Mouse (Mus musculus) macrophage (primary cell): Measurements from ENCODE around the gene Nfib. TPM values are rescaled to one million over a fixed set of nuclear protein-coding genes. Genes with fewer than 3 reads are reported as not detected.

Experiments
- H3K27ac ChIP-seq: fragments of 350-480 bp; formaldehyde crosslinking; 2 replicates; pipeline ENCODE4 v1.9.0; 2021
- H3K36me3 ChIP-seq: fragments of 350-480 bp; formaldehyde crosslinking; 2 replicates; pipeline ENCODE4 v1.9.0; 2021; ENCODE audit errors: inconsistent target
- H3K4me3 ChIP-seq: fragments of 350-480 bp; formaldehyde crosslinking; 2 replicates; pipeline ENCODE4 v1.9.0; 2021; ENCODE audit errors: inconsistent target
- H3K79me2 ChIP-seq: fragments of 350-480 bp; formaldehyde crosslinking; 2 replicates; pipeline ENCODE4 v1.9.0; 2021; ENCODE audit errors: inconsistent target
- WGBS: methylation state at CpG from one replicate; pipeline ENCODE4 v1.1.7; 2026; ENCODE audit warnings: inconsistent platforms; ENCODE audit not compliant: missing documents; 5-methylcytosine and 5-hydroxymethylcytosine counted together
- polyA plus RNA-seq: library from polyadenylated mRNA; stranded (reverse); fragments of 250-400 nt; gene quantifications from 3 replicates; pipeline ENCODE4 v1.2.4, GENCODE M21; 2018; ENCODE audit warnings: inconsistent platforms

Nfib gene
- polyA plus RNA-seq, 1 experiment from 2014 or later: not detected

GRCm38 (mm10) chr4:82371471-82371870 lies 334.1 kb downstream of the Nfib start:
- H3K79me2 ChIP-seq: no peaks in the 10 kb centered on the region
- no peak overlapping the region for H3K27ac ChIP-seq
- WGBS: 88% methylated on average over 4 of the region's 4 CpGs
- H3K36me3 ChIP-seq: no peaks in the 10 kb centered on the region
- H3K4me3 ChIP-seq: no peak overlapping the region

DNA sequence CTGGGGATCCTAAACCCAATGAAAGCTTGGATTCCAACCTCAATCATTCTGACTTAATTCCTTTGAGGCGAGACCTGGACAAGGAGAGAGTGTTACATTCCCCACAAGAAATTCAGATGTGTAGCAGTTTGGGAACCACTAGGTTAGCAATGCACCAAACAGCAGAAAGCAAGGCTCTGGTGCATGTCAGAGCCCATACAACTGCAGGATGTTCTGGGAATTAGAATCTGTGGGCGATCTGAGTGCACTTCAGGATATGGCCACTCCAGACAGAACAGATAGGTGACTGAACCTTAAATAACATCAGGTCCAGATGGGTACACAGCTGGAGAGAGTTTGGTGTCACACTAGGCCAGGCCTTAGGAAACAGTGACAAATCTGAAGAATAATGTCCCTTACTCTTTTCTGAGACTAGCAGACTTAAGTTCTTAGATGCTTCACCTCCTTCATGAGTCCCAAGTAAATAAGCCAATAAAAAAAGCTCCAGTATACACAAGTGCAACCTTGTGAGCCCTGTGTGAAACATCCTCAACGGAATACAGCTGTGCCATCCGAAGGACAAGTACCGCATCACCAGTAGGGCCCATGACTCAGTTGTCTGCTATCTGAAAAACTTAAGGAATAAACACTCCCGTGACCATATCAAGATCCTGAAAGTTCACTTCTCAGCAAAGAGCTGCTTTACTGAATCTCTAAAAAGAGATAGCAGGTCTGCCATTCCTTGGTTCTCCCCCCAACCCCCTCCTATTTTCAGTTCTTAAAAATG lies 336.4 kb downstream of the Nfib start:
- H3K36me3 ChIP-seq: no peaks in the 10 kb centered on the region
- no peaks in the 10 kb centered on the region for H3K79me2 ChIP-seq
- WGBS: 93% methylated on average over 6 of the region's 6 CpGs
- no peak overlapping the region for H3K4me3 ChIP-seq
- no peak overlapping the region for H3K27ac ChIP-seq

GRCm38 (mm10) chr4:82368091-82368775 lies 337.3 kb downstream of the Nfib start:
- H3K4me3 ChIP-seq: no peak overlapping the region
- 84% methylated on average over 8 of the region's 9 CpGs for WGBS
- no peaks in the 10 kb centered on the region for H3K79me2 ChIP-seq
- no peaks in the 10 kb centered on the region for H3K36me3 ChIP-seq
- no peak overlapping the region for H3K27ac ChIP-seq

DNA sequence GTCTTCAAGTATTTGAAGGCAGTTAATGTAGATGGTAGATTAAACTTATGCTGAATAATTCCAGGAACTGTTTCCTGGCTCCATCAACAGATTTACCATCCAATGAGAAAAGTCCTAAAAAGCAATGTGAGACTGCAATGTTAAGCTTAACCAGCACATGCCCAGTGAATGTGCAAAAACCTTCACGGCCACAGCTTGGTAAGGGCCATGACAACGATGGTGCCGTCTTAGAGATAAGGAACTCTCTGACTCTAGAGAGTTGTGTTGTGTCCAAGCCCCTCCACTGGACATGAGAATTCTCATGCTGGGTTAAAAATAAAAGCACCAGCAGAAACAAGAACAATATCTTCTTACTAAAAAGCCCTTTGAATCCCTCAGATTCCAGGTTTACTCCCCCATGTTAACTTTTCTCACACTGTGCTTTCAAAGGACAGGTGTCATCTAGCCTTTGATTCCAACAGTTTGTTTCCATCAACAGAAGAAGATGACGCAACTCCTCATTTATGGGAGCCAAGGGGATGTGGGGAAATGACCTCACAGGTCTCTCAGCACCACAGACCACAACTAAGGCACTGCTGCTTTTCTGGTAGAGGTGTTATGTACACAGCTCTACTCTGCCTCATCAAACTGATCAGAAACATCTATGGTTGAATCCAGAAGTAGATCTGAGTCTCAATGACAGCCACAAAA lies 340.7 kb downstream of the Nfib start:
- H3K79me2 ChIP-seq: no peaks in the 10 kb centered on the region
- H3K4me3 ChIP-seq: no peak overlapping the region
- 46% methylated on average over 4 of the region's 4 CpGs for WGBS
- no peak overlapping the region for H3K27ac ChIP-seq
- H3K36me3 ChIP-seq: no peaks in the 10 kb centered on the region

GRCm38 (mm10) chr4:82363951-82364350 lies 341.6 kb downstream of the Nfib start:
- H3K27ac ChIP-seq: no peak overlapping the region
- H3K4me3 ChIP-seq: no peak overlapping the region
- H3K79me2 ChIP-seq: no peaks in the 10 kb centered on the region
- 93% methylated on average over 6 of the region's 6 CpGs for WGBS
- no peaks in the 10 kb centered on the region for H3K36me3 ChIP-seq

DNA sequence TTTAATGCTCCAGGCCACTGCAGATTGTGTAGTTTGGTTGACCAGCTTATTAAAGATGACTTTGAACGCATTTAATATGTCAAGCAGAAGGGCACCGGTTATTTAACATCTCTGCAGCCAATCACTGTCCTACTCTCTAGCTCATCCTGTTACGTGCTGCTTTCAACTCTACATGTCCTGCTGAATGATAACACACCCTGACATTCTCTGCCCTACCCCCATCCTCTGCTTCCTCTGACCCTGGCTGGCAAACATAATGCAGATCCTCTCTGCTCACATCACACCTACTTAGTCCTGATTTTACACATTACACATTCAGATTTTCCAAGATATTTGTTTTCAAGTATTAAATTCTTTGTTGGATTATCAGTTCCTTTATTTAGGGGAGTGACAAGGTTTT lies 343.3 kb downstream of the Nfib start:
- Histone ChIP-seq H3K79me2 (no peaks in the 10 kb centered on the region), H3K36me3 (no peaks in the 10 kb centered on the region), H3K4me3 (no peak overlapping the region), H3K27ac (no peak overlapping the region)
- 90% methylated on average over 3 of the region's 3 CpGs for WGBS

- 75% methylated on average over 2 of the region's 4 CpGs for WGBS
- no peak overlapping the region for H3K27ac ChIP-seq
- H3K4me3 ChIP-seq: no peak overlapping the region
- H3K36me3 ChIP-seq: no peaks in the 10 kb centered on the region
- no peaks in the 10 kb centered on the region for H3K79me2 ChIP-seq
Measured at GRCm38 (mm10) chr4:82360081-82360511, 345.5 kb downstream of the Nfib start.

DNA sequence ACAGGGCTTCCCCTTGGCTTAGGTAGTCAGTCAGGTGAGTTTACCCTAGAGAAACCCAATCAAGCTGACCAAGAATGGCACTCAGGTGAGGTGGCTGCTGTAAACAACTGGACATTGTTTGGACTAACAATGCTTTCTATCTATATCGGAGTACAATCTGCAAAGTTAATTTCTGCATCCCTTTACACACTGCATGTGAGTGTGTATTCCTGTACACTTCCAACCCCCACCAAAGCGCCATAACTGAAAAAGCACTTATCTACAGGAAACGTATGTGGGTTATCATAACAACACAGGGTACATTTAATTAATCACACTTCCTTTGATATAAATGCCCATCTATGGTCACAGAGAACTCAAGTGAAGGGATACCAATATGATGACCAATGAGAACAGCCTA lies 346.4 kb downstream of the Nfib start:
- no peaks in the 10 kb centered on the region for H3K79me2 ChIP-seq
- 19% methylated on average over 3 of the region's 3 CpGs for WGBS
- H3K4me3 ChIP-seq: no peak overlapping the region
- no peaks in the 10 kb centered on the region for H3K36me3 ChIP-seq
- H3K27ac ChIP-seq: no peak overlapping the region

DNA sequence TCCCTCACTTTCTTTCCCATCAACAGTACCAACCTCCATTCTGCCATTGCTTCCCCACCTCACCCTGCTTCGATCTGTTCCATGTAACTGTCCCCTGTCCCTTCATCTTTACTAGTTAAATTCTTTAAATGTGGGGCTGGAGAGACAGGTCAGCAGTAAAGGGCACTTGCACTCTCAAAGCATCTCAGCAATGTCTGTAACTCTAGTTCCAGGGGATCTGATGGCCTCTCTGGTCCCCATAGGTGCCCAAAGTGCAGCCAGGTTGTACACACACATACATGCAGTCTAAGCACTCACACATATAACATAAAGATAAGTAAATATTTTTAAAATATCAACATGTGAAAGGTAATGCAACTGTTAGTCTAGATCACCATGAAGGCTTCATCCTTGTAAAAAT lies 356.5 kb downstream of the Nfib start:
- Histone ChIP-seq H3K36me3 (no peaks in the 10 kb centered on the region), H3K79me2 (no peaks in the 10 kb centered on the region), H3K4me3 (no peak overlapping the region), H3K27ac (no peak overlapping the region)
- 91% methylated on average over 1 of the region's 1 CpGs for WGBS

DNA sequence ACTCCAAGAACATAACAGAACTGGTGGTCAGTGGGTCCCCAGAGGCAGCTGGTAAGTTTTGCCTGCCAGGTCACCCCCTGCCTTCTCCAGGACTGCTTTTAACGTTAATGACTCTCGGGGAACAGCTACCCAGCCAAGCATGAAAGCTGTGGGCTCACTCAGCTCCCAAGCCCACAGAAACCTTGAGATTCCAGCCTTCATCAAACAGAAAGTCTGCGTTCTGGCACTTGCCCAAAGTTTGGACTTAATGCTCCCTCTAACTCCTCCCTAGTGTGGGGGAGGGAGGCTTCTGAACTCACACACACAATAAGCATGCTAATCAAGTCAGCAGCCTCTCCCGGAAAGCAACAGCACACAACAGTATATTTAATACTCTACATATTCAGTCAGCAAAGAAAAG lies 360.8 kb downstream of the Nfib start:
- Histone ChIP-seq H3K4me3 (no peak overlapping the region), H3K79me2 (no peaks in the 10 kb centered on the region), H3K36me3 (no peaks in the 10 kb centered on the region), H3K27ac (no peak overlapping the region)
- WGBS: 63% methylated on average over 4 of the region's 4 CpGs

DNA sequence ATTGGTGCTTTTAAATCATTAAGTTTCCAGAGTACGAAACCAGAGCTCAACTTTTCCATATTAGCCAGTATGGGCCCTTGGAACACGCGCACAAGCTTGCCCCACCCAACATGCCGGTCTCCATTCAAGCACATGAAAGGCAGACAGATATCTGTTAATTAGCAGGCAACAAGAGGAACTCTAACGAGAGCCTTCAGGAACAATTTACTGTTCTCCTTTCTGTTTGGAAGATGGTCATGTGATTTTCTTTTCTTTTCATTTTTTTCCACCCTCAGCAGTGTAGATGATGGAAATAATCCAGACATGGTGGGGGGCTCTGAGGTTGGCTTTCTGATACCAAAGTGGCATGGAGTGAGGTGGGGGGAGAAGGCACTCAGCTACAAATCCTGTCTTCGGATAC lies 361.3 kb downstream of the Nfib start:
- Histone ChIP-seq H3K27ac (no peak overlapping the region), H3K4me3 (no peak overlapping the region), H3K79me2 (no peaks in the 10 kb centered on the region), H3K36me3 (no peaks in the 10 kb centered on the region)
- 80% methylated on average over 6 of the region's 6 CpGs for WGBS

GRCm38 (mm10) chr4:82338930-82339329 lies 366.6 kb downstream of the Nfib start:
- H3K27ac ChIP-seq: no peak overlapping the region
- H3K79me2 ChIP-seq: no peaks in the 10 kb centered on the region
- no peaks in the 10 kb centered on the region for H3K36me3 ChIP-seq
- 85% methylated on average over 6 of the region's 6 CpGs for WGBS
- H3K4me3 ChIP-seq: no peak overlapping the region

GRCm38 (mm10) chr4:82338481-82338880 lies 367.1 kb downstream of the Nfib start:
- WGBS: 16% methylated on average over 3 of the region's 3 CpGs

GRCm38 (mm10) chr4:82336951-82337381 lies 368.6 kb downstream of the Nfib start:
- Histone ChIP-seq H3K36me3 (no peaks in the 10 kb centered on the region), H3K27ac (no peak overlapping the region), H3K79me2 (no peaks in the 10 kb centered on the region), H3K4me3 (no peak overlapping the region)
- WGBS: 88% methylated on average over 11 of the region's 11 CpGs

More at GRCm38 (mm10) chr4:82338481-82338880, 367.1 kb downstream of the Nfib start:
- Histone ChIP-seq H3K4me3 (no peak overlapping the region), H3K79me2 (no peaks in the 10 kb centered on the region), H3K27ac (no peak overlapping the region), H3K36me3 (no peaks in the 10 kb centered on the region)
